Mouse (Mus musculus): Measurements from ENCODE around the gene Arglu1.

DNA sequence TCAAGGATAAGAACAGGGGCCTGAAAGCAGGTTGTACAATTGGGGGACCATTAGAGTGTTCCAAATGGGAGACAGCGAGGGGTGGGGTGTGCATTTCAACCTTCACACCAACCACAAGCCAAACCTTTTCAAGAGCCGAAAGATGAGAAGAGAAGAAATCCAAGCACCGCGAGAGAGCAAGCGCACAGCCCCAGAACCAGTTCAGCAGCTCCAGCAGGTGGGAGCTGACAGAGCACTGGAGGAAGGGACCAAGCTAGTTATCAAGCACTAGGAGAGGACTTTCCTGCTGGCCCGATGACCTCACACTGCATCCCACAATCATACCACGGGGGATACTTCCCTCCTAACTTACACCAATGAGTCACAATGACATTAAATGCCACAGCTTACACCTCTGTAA, 42.5 kb downstream of the Arglu1 start:
- no peak for TF ChIP-seq POLR2A (IDR thresholded peaks at IDR 0.05; ENCODE audit: extremely low read depth, insufficient read depth, low read length)
- TF ChIP-seq CTCF (IDR thresholded peaks at IDR 0.05; ENCODE audit: extremely low read depth, insufficient read depth, low read length) = no peak

Measured in cortical plate, adult 2 months (tissue).